Mouse (Mus musculus) fat pad, adult 2 months (tissue): Measurements from ENCODE around the gene Iqschfp.
"Not testable (repeated sequence)": the region's sequence is repeated elsewhere in the genome, so short reads cannot be mapped to it uniquely, and the experiment has no call there.

Source experiments
- DNase-seq: peaks from one replicate; pipeline ENCODE4 v3.0.0-alpha.2; 2011; ENCODE audit warnings: low read depth, low spot score; ENCODE audit errors: extremely low read depth

Iqschfp gene

GRCm38 (mm10) chr3:68071395-68072386 lies 179.7 kb downstream of the Iqschfp start:
- DNase-seq = no peak

GRCm38 (mm10) chr3:68077406-68077805 lies 185.4 kb downstream of the Iqschfp start:
- no peak for DNase-seq

- DNase-seq = no peak
Measured at GRCm38 (mm10) chr3:68085024-68085423, 193.0 kb downstream of the Iqschfp start.

DNA sequence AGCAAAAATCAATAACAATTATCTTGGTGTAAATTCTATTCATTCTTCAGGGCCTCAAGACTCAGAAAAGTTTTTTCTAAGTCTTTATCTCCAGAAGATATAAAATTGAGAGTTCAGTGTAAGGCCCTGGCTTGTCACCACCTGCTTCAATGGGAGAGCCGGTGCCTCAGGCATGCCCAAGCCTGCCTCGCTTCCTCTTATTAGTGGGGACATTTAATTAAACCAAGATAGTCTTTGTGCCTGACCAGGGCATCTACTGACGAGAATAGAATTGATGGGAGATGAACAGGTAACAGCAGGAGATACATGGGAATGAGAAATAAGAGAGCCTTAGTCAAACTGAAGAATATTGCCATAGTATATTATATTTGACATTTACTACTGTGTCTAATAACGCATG lies 200.1 kb downstream of the Iqschfp start:
- no peak for DNase-seq

DNA sequence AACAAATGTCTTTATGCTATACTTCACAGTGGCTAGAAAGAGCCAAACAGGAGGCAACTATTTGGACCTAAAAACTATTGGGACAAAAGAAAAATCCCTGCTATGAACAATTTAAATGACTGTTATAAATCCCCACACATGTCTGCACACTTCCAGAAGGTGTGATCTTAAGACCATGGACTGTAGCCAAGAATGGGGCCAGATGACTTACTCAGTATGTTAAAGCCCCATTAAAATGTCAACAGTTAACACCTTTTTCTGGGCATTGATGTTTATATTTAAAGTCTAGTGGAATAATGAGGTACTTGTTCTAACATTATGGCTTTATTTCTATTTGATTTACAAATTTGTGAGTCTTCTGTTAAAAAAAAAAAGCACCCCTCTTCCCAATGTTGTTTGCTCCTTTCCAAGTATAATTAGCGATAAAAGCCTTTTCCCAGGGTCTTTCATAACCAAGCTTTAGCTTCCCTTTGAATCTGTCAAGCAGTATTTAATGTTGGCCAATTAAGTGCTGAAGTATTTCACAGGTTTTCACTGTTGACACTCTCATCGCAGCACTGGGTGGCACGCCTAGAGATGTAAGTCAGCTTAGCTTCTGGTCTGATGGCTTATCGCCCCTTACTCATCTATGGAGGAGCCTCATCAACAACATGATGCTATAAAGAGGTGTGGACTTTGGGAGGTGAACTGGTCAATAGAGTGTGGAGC lies 204.8 kb downstream of the Iqschfp start:
- DNase-seq = no peak

DNA sequence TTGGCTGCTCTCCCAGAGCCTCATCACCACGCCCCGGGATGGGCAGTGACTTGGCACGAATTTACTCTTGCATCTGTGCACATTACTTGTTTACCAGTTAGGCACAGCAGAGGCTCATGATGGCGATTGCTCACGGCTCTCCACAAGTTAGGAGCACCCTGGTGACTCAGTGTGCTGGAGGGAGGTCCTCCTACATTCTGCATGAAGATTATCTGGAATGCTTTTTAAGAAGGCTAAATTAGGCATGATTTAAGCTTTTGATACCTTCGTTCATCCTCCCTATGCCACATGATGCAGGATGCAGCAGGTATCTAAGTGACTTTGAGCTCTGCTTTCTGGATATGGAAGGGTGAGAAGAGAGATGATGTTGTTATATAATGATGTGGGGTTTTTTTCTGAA lies 207.5 kb downstream of the Iqschfp start:
- not testable (repeated sequence) for DNase-seq

DNA sequence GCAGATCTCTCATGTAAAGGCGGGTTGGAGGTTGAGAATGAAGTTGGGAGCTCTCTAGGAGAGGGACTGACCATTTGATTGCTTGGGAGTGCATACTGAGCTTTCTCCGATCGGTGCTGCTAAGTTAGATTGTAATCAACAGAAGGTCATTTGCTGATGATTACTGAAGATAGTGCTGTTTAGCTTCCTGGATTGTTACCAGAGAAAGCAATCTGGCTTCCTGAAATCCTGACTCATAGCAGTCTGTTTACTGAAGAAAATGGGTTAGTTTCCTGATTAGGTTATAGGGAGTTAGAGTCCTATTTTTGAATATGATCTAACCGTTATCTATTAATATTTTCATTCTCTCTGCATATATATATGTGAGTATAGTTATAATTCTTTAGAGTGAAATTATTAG lies 209.3 kb downstream of the Iqschfp start:
- no peak for DNase-seq

DNA sequence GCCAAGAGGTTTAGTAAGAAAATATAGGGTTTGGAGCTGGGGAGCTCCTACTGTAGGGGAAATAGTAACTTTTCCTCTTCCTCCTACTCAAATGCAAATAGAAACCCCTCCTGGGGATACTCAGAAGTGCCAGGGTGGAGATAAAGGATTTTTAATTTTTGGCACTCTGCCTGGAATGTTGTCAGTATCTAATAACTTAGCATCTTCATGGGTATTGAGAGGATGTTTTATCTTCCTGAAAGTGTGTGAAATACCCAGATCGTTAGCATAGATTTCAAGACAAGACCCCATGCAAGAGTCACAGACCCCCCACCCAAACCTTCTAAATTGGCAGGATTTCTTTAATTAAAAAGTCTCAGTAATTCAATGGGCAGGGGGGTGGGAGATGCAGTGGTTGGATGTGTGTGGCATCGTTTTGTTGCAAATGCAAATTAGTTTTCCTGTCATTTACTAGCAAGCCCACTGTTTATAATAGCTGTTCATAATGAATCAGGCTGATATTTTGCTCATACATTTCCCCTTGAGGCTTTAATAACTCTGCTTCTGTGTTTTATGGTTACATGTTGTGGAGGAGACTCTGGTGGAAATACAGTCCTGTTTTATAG lies 213.2 kb downstream of the Iqschfp start:
- DNase-seq = no peak

GRCm38 (mm10) chr3:68121338-68121737 lies 229.3 kb downstream of the Iqschfp start:
- DNase-seq = no peak

DNA sequence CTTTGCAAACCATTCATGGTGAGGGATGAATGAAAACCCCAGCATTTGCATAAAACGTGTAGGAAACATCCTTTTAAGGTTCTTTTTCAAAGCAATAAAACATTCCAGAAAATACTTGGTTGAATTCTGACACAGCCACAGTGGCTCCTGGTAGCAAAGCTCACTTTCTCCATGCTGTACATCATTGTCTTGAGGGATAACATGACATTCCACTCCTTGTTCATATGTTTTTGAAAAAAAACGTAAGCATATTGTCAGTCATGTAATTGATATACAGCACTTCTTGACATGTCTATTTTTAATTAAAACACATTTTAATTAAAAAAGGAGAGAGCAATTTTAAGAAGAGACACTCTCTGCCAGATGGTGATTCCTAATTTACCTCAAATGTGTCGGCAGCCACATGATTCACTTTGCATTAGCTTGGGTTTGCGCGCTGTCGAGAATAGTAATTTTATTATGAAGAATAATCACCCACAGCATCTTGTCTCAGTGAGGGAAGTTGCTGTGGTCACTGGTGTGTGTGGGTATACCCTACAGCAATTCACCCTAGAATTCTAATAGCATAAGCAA lies 234.3 kb downstream of the Iqschfp start:
- no peak for DNase-seq

GRCm38 (mm10) chr3:68130386-68130785 lies 238.4 kb downstream of the Iqschfp start:
- no peak for DNase-seq

DNA sequence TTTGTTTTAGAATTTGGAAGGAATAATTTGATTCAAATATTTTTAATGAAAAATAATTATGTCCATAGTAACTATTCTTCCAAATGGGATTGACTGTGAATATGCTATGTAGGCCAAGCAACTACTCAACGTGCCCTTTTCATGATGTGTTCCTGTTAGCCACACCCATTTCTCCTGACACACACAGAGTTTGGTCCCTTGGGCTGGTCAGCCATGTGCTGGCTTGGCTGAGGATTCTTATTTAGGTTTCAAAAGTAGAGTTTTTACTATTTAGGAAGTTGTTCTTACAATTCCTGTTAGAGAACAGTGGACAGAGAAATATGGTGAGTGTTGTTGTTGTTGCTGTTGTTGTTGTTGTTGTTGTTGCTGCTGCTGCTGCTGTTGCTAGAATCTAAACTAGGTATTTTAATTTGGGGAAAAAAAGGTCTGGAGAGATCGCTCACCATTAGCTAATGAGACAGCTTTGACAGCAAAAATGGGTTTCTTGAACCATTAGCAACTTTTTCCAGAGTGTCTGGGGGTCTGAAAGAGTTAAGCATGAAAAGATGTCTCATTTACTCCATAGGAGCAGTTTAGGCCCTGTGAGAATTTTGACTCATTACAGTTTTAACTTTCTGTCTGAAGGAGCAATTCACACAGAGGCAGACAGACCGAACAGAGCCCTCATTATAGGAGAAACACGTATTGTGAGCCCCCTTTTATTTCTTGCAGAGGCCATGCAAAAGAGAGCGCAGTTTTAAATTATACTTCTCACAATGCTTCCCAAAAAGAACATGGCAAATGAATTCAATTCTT lies 247.0 kb downstream of the Iqschfp start:
- no peak for DNase-seq

GRCm38 (mm10) chr3:68150688-68151087 lies 258.7 kb downstream of the Iqschfp start:
- no peak for DNase-seq

- no peak for DNase-seq
Measured at GRCm38 (mm10) chr3:68160175-68160574, 268.1 kb downstream of the Iqschfp start.

- no peak for DNase-seq
Measured at GRCm38 (mm10) chr3:68160760-68161159, 268.7 kb downstream of the Iqschfp start.

- DNase-seq = no peak
Measured at GRCm38 (mm10) chr3:68178248-68178647, 286.2 kb downstream of the Iqschfp start.

DNA sequence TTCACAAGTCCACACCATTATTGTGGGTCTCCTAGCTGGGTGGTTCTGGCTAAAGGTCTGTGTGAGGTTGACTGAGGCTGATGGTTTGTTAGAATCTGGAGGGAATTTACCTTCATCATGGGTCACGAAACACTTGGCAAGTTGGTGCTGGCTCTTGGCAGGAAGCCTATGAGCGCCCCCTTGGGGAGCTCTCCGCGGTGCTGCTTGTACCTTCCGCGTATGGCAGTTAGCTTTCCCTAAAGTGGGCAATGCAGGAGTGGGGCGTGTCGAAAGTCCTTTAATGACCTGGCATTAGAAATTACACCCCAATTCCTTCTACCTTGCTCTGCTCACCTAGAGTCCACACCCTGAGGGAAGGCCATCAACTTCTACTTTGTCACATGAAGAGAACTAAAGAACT lies 295.4 kb downstream of the Iqschfp start:
- DNase-seq = no peak

- no peak for DNase-seq
Measured at GRCm38 (mm10) chr3:68189100-68189499, 297.1 kb downstream of the Iqschfp start.

GRCm38 (mm10) chr3:68196933-68197332 lies 304.9 kb downstream of the Iqschfp start:
- no peak for DNase-seq

- DNase-seq = no peak
Measured at GRCm38 (mm10) chr3:68201214-68201613, 309.2 kb downstream of the Iqschfp start.
